Mouse (Mus musculus) hindbrain, embryonic 12.5 days (tissue): ENCODE results near the gene Fmo3. TPM values are rescaled to one million over a fixed set of nuclear protein-coding genes. Genes with fewer than 3 reads are reported as not detected.

Experiments
- ATAC-seq: fragments of 200-750 bp; cut with Nextera tagmentation; 2 replicates; pipeline ENCODE4 v1.8.0; 2017; ENCODE audit warnings: moderate TSS enrichment; ENCODE audit not compliant: low FRiP score
- H3K27ac ChIP-seq: fragments of 300-500 bp; sonication (generic); 2 replicates; pipeline ENCODE4 v1.5.1; 2016; ENCODE audit warnings: mild to moderate bottlenecking
- H3K27me3 ChIP-seq: fragments of 300-500 bp; sonication (generic); 2 replicates; pipeline ENCODE4 v1.6.1; 2016; ENCODE audit warnings: mild to moderate bottlenecking
- H3K36me3 ChIP-seq: fragments of 300-500 bp; sonication (generic); 2 replicates; pipeline ENCODE4 v1.6.1; 2016; ENCODE audit warnings: mild to moderate bottlenecking
- H3K4me1 ChIP-seq: fragments of 300-500 bp; sonication (generic); 2 replicates; pipeline ENCODE4 v1.6.1; 2016
- H3K4me2 ChIP-seq: fragments of 300-500 bp; sonication (generic); replicated peaks from 2 replicates; pipeline ENCODE4 v1.6.1; 2016; ENCODE audit warnings: mild to moderate bottlenecking
- H3K4me3 ChIP-seq: fragments of 300-500 bp; sonication (generic); 2 replicates; pipeline ENCODE4 v1.5.1; 2016; ENCODE audit warnings: mild to moderate bottlenecking
- H3K9ac ChIP-seq: fragments of 300-500 bp; sonication (generic); 2 replicates; pipeline ENCODE4 v1.6.1; 2016; ENCODE audit warnings: mild to moderate bottlenecking, moderate library complexity
- H3K9me3 ChIP-seq: fragments of 300-500 bp; sonication (generic); replicated peaks from 2 replicates; pipeline ENCODE4 v1.6.1; 2016; ENCODE audit warnings: mild to moderate bottlenecking
- WGBS: fragments of 180-500 bp; shearing (Covaris S2); methylation state at CpG from one replicate; pipeline ENCODE4 v1.1.7; 2016; 5-methylcytosine and 5-hydroxymethylcytosine counted together
- polyA plus RNA-seq: library from polyadenylated mRNA; unstranded; fragments of >200 nt; fragmentation: Nextera tagmentation; extraction: Ambion mirVana; gene quantifications from 2 replicates; pipeline ENCODE4 v1.2.1, GENCODE M21; 2016

Gene Fmo3
- polyA plus RNA-seq, 1 experiment from 2014 or later, result not detected

DNA sequence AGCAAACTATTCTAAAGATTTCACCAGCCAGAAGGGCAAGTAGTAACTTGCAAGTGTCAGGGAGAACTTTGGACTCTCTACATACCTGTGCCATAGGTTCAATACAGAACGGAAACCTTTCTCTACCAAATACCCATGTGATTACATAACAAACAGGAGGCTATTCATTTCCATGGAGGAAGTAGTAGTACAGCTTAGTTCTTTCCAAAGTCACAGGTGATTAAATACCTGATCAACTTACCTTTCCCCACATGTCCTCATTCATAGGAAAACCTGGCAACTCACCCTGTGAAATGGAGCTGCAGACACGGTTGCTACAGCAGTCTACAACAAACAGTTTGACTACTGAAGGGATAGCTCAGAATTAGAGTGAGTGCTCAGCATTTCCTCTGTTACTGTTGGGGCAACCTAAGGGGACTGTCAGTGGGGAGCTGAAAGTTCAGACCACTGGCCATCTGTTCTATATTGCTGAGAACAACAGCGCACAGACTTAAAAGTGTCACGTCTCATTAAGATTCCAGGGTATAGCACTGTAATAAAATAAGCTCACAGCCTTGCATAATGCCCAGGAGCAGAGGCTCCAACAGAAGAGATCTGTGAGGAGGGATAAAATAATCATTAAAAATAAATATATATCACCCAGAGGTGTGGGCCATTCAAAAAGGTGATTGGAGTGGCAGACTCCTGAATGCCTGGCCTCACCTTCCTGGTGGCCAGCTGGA lies 37.3 kb downstream of the Fmo3 start:
- no peaks in the 10 kb centered on the region for H3K36me3 ChIP-seq
- H3K4me1 ChIP-seq, result 0 out of 2 replicates have a peak, but pooled peaks cover 2% of the 10 kb centered on the region

GRCm38 (mm10) chr1:162943700-162944099 lies 40.6 kb downstream of the Fmo3 start:
- Histone ChIP-seq H3K9me3 (no peaks in the 10 kb centered on the region), H3K9ac (no peak overlapping the region), H3K4me2 (no peak overlapping the region), H3K4me1 (0 out of 2 replicates have a peak, but pooled peaks cover 2% of the 10 kb centered on the region), H3K36me3 (no peaks in the 10 kb centered on the region), H3K27ac (no peak overlapping the region), H3K4me3 (no peak overlapping the region), H3K27me3 (no peaks in the 10 kb centered on the region)
- WGBS, result 63% methylated on average over 6 of the region's 6 CpGs
- ATAC-seq, result no peak

More for the DNA sequence above, 37.3 kb downstream of the Fmo3 start:
- H3K27ac ChIP-seq, result no peak overlapping the region
- no peak overlapping the region for H3K9ac ChIP-seq
- H3K9me3 ChIP-seq, result no peaks in the 10 kb centered on the region
- no peak overlapping the region for H3K4me2 ChIP-seq
- WGBS, result 61% methylated on average over 4 of the region's 4 CpGs
- H3K4me3 ChIP-seq, result no peak overlapping the region
- no peaks in the 10 kb centered on the region for H3K27me3 ChIP-seq
- ATAC-seq, result no peak

DNA sequence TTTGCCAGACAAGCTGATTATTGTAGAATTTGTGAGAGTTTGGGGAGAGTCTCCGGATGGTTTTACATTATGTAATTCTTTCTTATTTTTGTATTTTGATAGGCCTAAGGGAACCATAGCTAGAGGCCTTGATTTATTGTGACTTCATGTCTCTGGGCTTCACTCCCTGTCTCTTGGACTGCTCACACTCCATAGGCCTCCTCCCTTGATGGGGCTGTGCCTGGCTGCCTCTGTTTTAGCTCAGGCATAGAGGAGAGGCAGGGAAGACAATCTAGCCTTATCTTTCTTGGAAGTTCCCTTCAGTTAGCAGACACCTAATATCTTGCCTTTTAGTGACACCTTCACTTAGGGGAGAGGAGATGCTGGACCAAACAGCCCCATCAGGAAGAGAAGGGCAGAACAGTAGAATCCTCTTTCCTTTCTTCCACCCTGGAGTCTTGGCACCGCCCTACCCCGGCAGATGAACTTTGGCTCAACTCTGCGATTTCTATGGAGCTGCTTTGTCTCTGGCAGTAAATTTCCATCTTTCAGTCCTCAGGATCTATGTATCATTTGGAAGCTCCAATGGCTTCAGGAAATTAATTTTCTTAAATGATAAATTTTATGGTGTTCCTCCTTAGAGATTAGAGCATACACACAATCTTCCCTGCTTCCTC lies 45.5 kb downstream of the Fmo3 start:
- H3K4me2 ChIP-seq, result no peak overlapping the region
- no peak overlapping the region for H3K4me3 ChIP-seq
- no peak overlapping the region for H3K27ac ChIP-seq
- no peak overlapping the region for H3K9ac ChIP-seq
- 89% methylated on average over 4 of the region's 4 CpGs for WGBS
- no peaks in the 10 kb centered on the region for H3K27me3 ChIP-seq
- H3K9me3 ChIP-seq, result no peaks in the 10 kb centered on the region
- ATAC-seq, result no peak
- H3K4me1 ChIP-seq, result no peaks in the 10 kb centered on the region
- H3K36me3 ChIP-seq, result no peaks in the 10 kb centered on the region

DNA sequence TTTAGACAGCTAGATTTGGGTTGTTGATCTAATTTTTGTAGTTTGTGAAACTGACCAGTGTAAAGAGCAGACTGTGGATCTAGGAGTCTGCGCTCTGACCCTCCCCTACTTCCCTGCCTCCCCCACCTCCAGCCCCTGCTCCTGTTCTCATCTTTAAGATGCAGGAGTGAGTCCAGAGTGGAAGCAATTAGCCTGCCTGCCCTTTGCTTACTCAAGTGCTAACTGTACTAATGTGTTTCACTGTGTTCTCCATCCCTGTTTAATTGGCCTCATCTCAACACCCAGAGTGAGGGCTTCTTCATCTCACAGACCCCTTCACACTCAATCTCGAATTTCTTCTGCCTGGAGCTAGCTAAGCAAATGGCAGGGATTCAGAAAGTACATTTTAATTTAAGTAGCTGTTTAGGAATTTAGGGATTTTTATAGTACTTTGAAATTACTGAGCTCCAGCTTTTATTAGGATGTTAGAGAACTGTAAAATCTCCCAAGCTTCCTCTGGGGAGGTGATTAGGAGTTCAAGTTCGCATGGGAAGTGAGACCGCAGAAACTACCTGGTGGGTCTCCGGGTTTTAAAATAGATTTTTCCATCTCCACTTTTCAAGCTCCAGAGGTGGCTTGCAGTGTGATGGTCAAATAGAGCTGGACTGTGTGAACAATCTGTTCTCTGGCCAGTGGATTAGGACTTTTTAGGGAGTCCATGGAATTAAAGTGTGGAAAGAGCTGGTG lies 46.2 kb downstream of the Fmo3 start:
- WGBS, result 74% methylated on average over 5 of the region's 5 CpGs
- no peak overlapping the region for H3K4me2 ChIP-seq

GRCm38 (mm10) chr1:162937415-162937814 lies 46.9 kb downstream of the Fmo3 start, which contains the start of gene Fmo6:
Gene Fmo6 (minus strand): TSS chr1:162937515.
- Histone ChIP-seq H3K9ac (no peak within 1 kb of the TSS), H3K4me3 (no peak within 1 kb of the TSS), H3K27me3 (no peaks in the 10 kb centered on the region), H3K4me2 (no peak within 1 kb of the TSS), H3K9me3 (no peaks in the 10 kb centered on the region), H3K4me1 (no peaks in the 10 kb centered on the region), H3K36me3 (no peaks in the 10 kb centered on the region), H3K27ac (no peak within 1 kb of the TSS)
- no peak for ATAC-seq
- 87% methylated on average over 6 of the region's 6 CpGs for WGBS

More for the DNA sequence above, 46.2 kb downstream of the Fmo3 start:
- no peak for ATAC-seq
- Histone ChIP-seq H3K27me3 (no peaks in the 10 kb centered on the region), H3K4me1 (no peaks in the 10 kb centered on the region), H3K9ac (no peak overlapping the region), H3K9me3 (no peaks in the 10 kb centered on the region), H3K36me3 (no peaks in the 10 kb centered on the region), H3K27ac (no peak overlapping the region), H3K4me3 (no peak overlapping the region)

DNA sequence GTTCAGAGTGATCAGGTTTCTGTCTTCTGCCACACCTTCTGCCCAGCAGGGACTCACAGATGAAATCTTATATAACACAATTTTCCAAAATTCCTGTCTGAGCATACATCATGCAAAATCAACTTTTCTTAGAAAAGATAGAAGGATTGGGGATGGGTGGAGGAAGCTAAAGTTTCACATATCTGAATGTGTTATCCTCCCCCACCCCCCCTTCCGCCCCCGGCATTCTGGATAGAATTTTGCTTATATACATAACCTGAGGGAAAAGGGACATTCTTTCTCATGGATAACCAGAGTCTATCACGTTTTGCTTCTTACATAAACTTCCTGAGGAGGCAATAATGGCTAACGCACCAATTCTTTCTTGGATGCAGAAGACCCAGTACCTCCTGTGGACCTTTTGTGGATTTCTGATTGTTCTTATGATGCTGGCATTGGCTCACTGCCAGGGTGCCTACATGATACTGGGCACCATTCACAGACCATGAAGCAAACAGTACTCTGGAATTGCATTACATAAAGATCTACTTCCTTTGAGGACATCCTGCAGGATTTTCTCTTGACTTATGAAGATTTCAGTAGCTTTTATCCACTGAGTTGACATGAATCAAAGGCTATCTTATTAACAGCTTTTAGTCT lies 49.8 kb downstream of the Fmo3 start:
- Histone ChIP-seq H3K36me3 (no peaks in the 10 kb centered on the region), H3K27me3 (no peaks in the 10 kb centered on the region), H3K4me2 (no peak overlapping the region), H3K27ac (no peak overlapping the region), H3K4me1 (no peaks in the 10 kb centered on the region), H3K4me3 (no peak overlapping the region), H3K9me3 (no peaks in the 10 kb centered on the region), H3K9ac (no peak overlapping the region)
- 66% methylated on average over 4 of the region's 4 CpGs for WGBS
- no peak for ATAC-seq

DNA sequence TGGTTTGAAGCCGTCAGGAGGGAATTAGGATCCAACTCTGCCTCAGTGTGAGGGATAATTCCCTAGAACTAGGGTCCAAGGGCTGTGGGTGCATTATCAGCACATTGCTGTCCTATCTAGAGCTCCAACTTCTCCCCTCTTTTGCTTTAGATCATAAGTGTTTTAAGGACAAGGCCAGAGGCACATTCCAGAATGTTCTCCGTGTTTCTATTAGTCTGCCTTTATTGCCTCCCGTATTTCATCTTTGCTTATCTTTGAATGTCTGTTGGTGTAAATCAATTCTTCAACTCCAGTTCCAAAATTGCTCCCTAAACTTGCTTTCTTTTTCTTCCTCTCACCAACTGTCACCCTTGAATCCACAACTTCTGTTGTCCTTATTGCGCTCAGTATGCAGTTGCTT lies 51.9 kb downstream of the Fmo3 start:
- no peak for ATAC-seq
- no peaks in the 10 kb centered on the region for H3K9me3 ChIP-seq
- no peaks in the 10 kb centered on the region for H3K36me3 ChIP-seq
- no peak overlapping the region for H3K4me2 ChIP-seq
- 91% methylated on average over 4 of the region's 4 CpGs for WGBS
- no peak overlapping the region for H3K4me3 ChIP-seq
- H3K27me3 ChIP-seq, result no peaks in the 10 kb centered on the region
- H3K9ac ChIP-seq, result no peak overlapping the region
- no peak overlapping the region for H3K27ac ChIP-seq
- H3K4me1 ChIP-seq, result no peaks in the 10 kb centered on the region

DNA sequence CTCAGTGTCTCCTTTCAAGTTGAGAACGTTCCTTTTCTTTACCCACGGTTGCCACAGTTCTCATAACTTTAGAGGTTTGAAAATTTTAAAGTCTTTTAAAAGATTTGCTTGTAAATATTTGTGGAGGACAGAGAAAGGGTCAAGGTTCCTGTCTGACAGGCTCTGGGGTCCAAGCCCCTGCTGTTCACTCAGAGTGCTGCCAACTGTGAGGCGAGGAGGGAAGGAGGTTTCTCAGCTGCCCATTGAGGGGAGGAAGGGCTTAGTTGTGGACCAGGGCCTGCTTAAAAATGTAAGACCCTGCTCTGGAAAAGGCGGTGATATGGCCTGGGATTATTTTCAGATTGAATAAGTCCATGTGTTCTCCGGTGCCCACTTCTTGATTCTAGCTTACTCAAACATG lies 52.4 kb downstream of the Fmo3 start:
- H3K36me3 ChIP-seq, result no peaks in the 10 kb centered on the region
- H3K27me3 ChIP-seq, result no peaks in the 10 kb centered on the region
- H3K4me1 ChIP-seq, result no peaks in the 10 kb centered on the region
- no peak overlapping the region for H3K9ac ChIP-seq
- no peak overlapping the region for H3K4me3 ChIP-seq
- H3K27ac ChIP-seq, result no peak overlapping the region
- 85% methylated on average over 5 of the region's 5 CpGs for WGBS
- H3K4me2 ChIP-seq, result no peak overlapping the region
- no peak for ATAC-seq
- H3K9me3 ChIP-seq, result no peaks in the 10 kb centered on the region

DNA sequence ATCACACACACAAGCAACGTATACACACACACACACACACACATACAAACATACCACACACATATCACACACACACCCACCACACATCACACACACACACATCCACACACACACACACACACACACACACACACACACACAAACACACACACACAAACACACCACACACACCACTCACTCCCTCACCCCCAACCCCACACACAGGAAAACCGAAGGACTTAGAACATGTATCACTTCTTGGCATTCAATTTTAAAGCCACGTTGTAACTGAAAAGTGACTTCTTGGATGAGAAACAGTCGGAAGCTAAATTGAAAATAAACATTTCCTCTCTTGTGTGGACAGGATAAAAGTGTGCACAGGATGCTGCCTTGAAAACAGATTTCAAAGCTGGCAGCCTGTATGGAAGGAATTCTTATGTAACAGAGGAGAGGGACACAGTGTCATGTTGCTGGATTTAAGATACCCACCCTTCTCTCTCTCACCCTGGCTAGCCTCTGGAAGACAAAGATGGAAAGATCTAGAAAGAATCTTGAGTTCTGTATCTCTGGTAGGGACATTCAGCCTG lies 52.9 kb downstream of the Fmo3 start:
- no peak overlapping the region for H3K4me2 ChIP-seq
- H3K9me3 ChIP-seq, result no peaks in the 10 kb centered on the region
- H3K4me1 ChIP-seq, result no peaks in the 10 kb centered on the region
- H3K27ac ChIP-seq, result no peak overlapping the region
- H3K36me3 ChIP-seq, result no peaks in the 10 kb centered on the region
- no peaks in the 10 kb centered on the region for H3K27me3 ChIP-seq
- ATAC-seq, result no peak
- no peak overlapping the region for H3K9ac ChIP-seq
- no peak overlapping the region for H3K4me3 ChIP-seq
- 80% methylated on average over 4 of the region's 4 CpGs for WGBS

DNA sequence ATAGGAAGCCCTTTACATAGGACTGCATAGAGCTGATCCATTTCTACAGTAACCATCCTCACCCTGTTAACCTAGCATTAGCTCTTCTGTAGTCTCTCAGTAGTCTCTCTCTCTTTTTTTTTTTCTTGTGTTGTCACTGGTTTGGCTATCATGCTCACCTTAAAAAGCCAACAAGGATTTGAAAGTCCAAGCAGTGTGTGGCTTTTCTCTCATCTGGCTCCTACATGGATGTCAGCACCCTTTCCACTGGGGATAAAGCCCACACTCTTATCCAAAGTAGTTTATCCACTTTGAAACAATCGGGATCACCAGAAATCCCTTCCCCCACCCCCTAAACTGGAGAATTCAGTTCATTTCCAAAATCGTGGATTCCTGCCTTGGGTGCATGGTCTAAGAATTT lies 53.7 kb downstream of the Fmo3 start:
- Histone ChIP-seq H3K4me1 (no peaks in the 10 kb centered on the region), H3K9me3 (no peaks in the 10 kb centered on the region), H3K9ac (no peak overlapping the region), H3K27ac (no peak overlapping the region), H3K4me3 (no peak overlapping the region), H3K4me2 (no peak overlapping the region), H3K27me3 (no peaks in the 10 kb centered on the region), H3K36me3 (no peaks in the 10 kb centered on the region)
- 79% methylated on average over 2 of the region's 2 CpGs for WGBS
- ATAC-seq, result no peak

GRCm38 (mm10) chr1:162929146-162929545 lies 55.2 kb downstream of the Fmo3 start:
- Histone ChIP-seq H3K9me3 (no peaks in the 10 kb centered on the region), H3K4me1 (no peaks in the 10 kb centered on the region), H3K4me3 (no peak overlapping the region), H3K36me3 (no peaks in the 10 kb centered on the region), H3K27ac (no peak overlapping the region), H3K4me2 (no peak overlapping the region), H3K9ac (no peak overlapping the region), H3K27me3 (no peaks in the 10 kb centered on the region)
- WGBS, result 92% methylated on average over 3 of the region's 3 CpGs
- no peak for ATAC-seq

GRCm38 (mm10) chr1:162925121-162925520 lies 59.2 kb downstream of the Fmo3 start:
- no peaks in the 10 kb centered on the region for H3K27me3 ChIP-seq
- H3K27ac ChIP-seq, result no peak overlapping the region
- no peak overlapping the region for H3K4me2 ChIP-seq
- no peak overlapping the region for H3K9ac ChIP-seq
- H3K4me3 ChIP-seq, result no peak overlapping the region
- no peaks in the 10 kb centered on the region for H3K4me1 ChIP-seq
- H3K36me3 ChIP-seq, result no peaks in the 10 kb centered on the region
- H3K9me3 ChIP-seq, result no peaks in the 10 kb centered on the region
- WGBS, result 100% methylated on average over 1 of the region's 1 CpGs
- no peak for ATAC-seq
